Mouse (Mus musculus) T-helper 17 cell (primary cell): Measurements from ENCODE around the gene Pla2g16.

ENCODE experiments used
- in situ Hi-C, 2 experiments: fragments of 300-600 bp; cut with MboI, MseI; formaldehyde crosslinking; loops; 1 replicate in 1 of 2; 2 replicates in 1 of 2; pipeline ENCODE4 v1.15.1; 2025; ENCODE audit warnings: high pct_unique_total_duplicates in 2 of 2

The Pla2g16 gene

GRCm38 (mm10) chr19:7606801-7607689, 49.8 kb downstream of the Pla2g16 start, which contains the start of gene Lgals12:
Gene Lgals12 (minus strand): TSS chr19:7607193.
- in situ Hi-C loops: loop anchor here (10.0 kb wide), 2 partner anchors 162 to 522 kb away; no protein-coding TSS in a partner anchor

DNA sequence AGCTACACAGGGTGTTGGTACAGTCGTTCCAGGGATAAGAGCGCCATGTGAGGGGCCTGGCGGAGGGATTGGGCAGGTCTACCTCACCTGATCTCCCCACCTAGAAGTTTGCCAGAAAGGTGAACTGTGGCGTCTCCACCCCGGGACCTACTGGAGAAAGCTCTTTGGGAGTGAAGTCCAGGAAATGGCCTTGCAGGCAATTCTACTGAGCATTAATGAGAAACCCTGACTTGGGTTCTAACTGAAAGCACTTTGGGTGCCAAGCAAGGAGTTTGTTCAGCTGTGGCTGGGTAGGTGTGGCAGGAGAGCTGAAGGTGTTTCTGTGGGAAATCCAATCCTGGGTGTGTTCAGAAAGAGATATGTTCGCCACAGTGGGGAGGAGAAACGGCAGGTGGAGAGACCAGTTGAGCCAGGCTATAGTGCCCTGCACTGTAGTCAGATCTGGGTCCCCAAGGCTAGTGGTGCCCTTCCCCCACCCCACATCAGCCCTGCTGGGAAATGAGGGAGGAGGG, 50.5 kb downstream of the Pla2g16 start:
- in situ Hi-C loops: loop anchor here (10.0 kb wide), 2 partner anchors 163 to 523 kb away; no protein-coding TSS in a partner anchor

- in situ Hi-C loops: loop anchor here in 1 of 2 experiments (5.0 kb wide), 1 partner anchor 85 kb away; no protein-coding TSS in a partner anchor
Measured at GRCm38 (mm10) chr19:7611942-7612757, 54.9 kb downstream of the Pla2g16 start, which contains the start of gene Hrasls5. Gene Hrasls5 (plus strand): TSS chr19:7612541.

- in situ Hi-C loops: loop anchor here in 1 of 2 experiments (5.0 kb wide), 1 partner anchor 86 kb away; no protein-coding TSS in a partner anchor
Measured at GRCm38 (mm10) chr19:7613151-7613550, 55.9 kb downstream of the Pla2g16 start.

GRCm38 (mm10) chr19:7616231-7616930, 59.1 kb downstream of the Pla2g16 start:
- in situ Hi-C loops: no loop called here

GRCm38 (mm10) chr19:7617085-7617484, 59.8 kb downstream of the Pla2g16 start:
- in situ Hi-C loops: no loop called here

DNA sequence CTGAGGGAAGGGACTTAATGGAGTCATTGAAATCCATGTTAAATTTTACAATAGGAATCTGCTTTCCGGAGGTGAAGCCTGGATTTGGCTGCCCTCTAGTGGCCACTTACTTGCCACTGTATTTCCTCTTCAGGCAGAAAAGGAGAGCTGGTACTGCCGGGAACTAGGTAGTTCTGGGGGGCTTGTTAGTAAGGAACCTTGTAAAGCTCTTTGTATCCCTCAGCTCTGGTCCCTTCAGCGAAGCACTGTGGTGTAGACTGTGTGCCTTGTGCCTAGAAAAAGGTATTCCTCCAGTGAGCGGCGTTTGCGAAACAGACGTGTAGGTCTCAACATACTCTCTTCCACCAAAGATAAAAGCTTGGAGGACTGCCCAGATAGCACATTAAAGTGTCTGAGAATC, 60.4 kb downstream of the Pla2g16 start:
- in situ Hi-C loops: no loop called here

- in situ Hi-C loops: no loop called here
Measured at GRCm38 (mm10) chr19:7633021-7633420, 75.8 kb downstream of the Pla2g16 start.

GRCm38 (mm10) chr19:7633786-7634185, 76.5 kb downstream of the Pla2g16 start:
- in situ Hi-C loops: no loop called here
